Mouse (Mus musculus): ENCODE measurements around the gene Col8a1.

GRCm38 (mm10) chr16:57580041-57580440 is 174.5 kb downstream of the Col8a1 start:
- no peak for TF ChIP-seq CTCF (IDR thresholded peaks at IDR 0.05; ENCODE audit: low read depth, low read length)
- no peak for TF ChIP-seq GATA1 (IDR thresholded peaks at IDR 0.05; ENCODE audit: borderline replicate concordance, low read length)

Measured in G1E (cell line).